In the genomic region with DNA sequence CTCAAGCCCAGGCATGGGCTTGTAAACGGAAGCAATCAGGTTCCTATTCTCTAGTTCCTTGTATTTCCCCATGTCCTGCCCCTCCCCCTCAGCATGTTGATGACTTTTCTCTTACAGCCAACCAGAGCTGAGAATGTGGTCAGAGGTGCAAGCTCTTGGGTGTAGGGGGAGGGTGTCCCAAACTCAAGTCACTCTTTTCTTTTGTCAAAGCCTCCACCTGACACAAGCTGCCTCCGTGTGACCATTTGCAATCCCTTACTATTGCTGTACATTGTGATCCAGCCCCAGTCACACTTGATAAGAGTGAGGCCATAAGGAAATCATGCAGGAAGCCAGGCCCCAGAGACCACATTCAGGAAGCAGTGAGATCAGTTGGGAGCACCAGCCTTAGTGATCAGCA, we compare ENCODE assay signal across 11 mouse cellular contexts.
A peak's percentile ranks its signal among the peaks of the same experiment; 100 is the strongest.
DNase-seq lines count a peak whose midpoint lies in the region; ATAC-seq lines count a peak whose summit lies in the region.
"Had no signal": no experiment of that assay in that cellular context is flagged by ENCODE, and none has a peak within 500 bp of the region (broad histone marks: within the 10 kb centered on the region; RNA-seq: fewer than 3 reads in every experiment).

No protein-coding gene starts in this region.

- H3K9ac ChIP-seq in intestine, embryonic 14.5 days (ENCODE audit: low read length) = no peak overlapping the region
- H3K9ac ChIP-seq: limb, embryonic 15.5 days had no signal

- H3K4me1 ChIP-seq in intestine, embryonic 14.5 days (replicated peaks; ENCODE audit: control insufficient read depth, insufficient read depth, low read length) = peaks cover 12% of the 10 kb centered on the region
- H3K4me1 ChIP-seq: limb, embryonic 15.5 days had no signal

- H3K9me3 ChIP-seq in intestine, embryonic 14.5 days (ENCODE audit: control insufficient read depth, low read length) = no peaks in the 10 kb centered on the region
- H3K9me3 ChIP-seq: limb, embryonic 15.5 days had no signal

- no peak overlapping the region for H3K4me3 ChIP-seq in intestine, embryonic 14.5 days (ENCODE audit: low read depth, low read length)
- H3K4me3 ChIP-seq: erythroblast, embryonic 14.5 days; limb, embryonic 15.5 days had no signal

- no peak overlapping the region for H3K4me2 ChIP-seq in intestine, embryonic 14.5 days (ENCODE audit: low read length)
- H3K4me2 ChIP-seq: limb, embryonic 15.5 days had no signal

- 38% methylated on average over 2 of the region's 2 CpGs for WGBS in intestine, embryonic 14.5 days

- H3K27me3 ChIP-seq in intestine, embryonic 14.5 days (replicated peaks; ENCODE audit: control insufficient read depth, insufficient read depth, low read length) = no peaks in the 10 kb centered on the region
- H3K27me3 ChIP-seq: limb, embryonic 15.5 days had no signal

- H3K36me3 ChIP-seq in intestine, embryonic 14.5 days (ENCODE audit: control insufficient read depth, insufficient read depth, low read length) = peaks cover 7% of the 10 kb centered on the region

- ATAC-seq in intestine, embryonic 14.5 days (replicated peaks; ENCODE audit: low FRiP score, low TSS enrichment, low read depth) = no peak
- ATAC-seq in megakaryocyte progenitor cell, adult 5-6 weeks (replicated peaks; ENCODE audit: poor library complexity) = peak; percentile 73
- ATAC-seq in erythroid progenitor cell, adult 5-6 weeks (replicated peaks; ENCODE audit: low FRiP score, poor library complexity, severe bottlenecking) = no peak

- peak; percentile 13 for DNase-seq in embryo, embryonic 11 days
- DNase-seq in embryo, embryonic 9.5 days (ENCODE audit: extremely low spot score) = no peak
- peak; percentile 31 for DNase-seq in A20 (ENCODE audit: low read depth, low spot score)
- peak; percentile 59 for DNase-seq in intestine, embryonic 14.5 days (ENCODE audit: low spot score)
- no peak for DNase-seq in right cerebral cortex, postnatal 10 days (ENCODE audit: low spot score in 2 of 2)
- DNase-seq in cerebellum, adult 8-10 months = no peak

- H3K27ac ChIP-seq in intestine, embryonic 14.5 days (ENCODE audit: low read depth) = no peak overlapping the region
- H3K27ac ChIP-seq: kidney, postnatal 0 days; limb, embryonic 15.5 days had no signal

Comparison
In these comparisons a context has a peak if more than half of its experiments do, and no peak if none do; other contexts are left out.
1. DNase-seq: peak in embryo, embryonic 11 days (single experiment), A20 (single experiment) and intestine, embryonic 14.5 days (single experiment); none in embryo, embryonic 9.5 days (single experiment), right cerebral cortex, postnatal 10 days (0 of 2) and cerebellum, adult 8-10 months (single experiment).